Mouse (Mus musculus) heart, embryonic 12.5 days (tissue): Measurements from ENCODE around the gene Mast4. TPM values are rescaled to one million over a fixed set of nuclear protein-coding genes. Genes with fewer than 3 reads are reported as not detected.

ENCODE experiments used
- ATAC-seq: fragments of 200-750 bp; cut with Nextera tagmentation; 2 replicates; pipeline ENCODE4 v1.8.0; 2017; ENCODE audit warnings: moderate TSS enrichment, moderate library complexity; ENCODE audit not compliant: insufficient number of reproducible peaks, low FRiP score
- H3K27ac ChIP-seq: fragments of 300-500 bp; sonication (generic); 2 replicates; pipeline ENCODE4 v1.5.1; 2016; ENCODE audit warnings: mild to moderate bottlenecking, moderate library complexity; ENCODE audit not compliant: poor library complexity, severe bottlenecking
- H3K27me3 ChIP-seq: fragments of 300-500 bp; sonication (generic); replicated peaks from 2 replicates; pipeline ENCODE4 v1.6.1; 2016; ENCODE audit warnings: mild to moderate bottlenecking, moderate library complexity
- H3K36me3 ChIP-seq: fragments of 300-500 bp; sonication (generic); 2 replicates; pipeline ENCODE4 v1.6.1; 2016; ENCODE audit warnings: mild to moderate bottlenecking, moderate library complexity
- H3K4me1 ChIP-seq: fragments of 300-500 bp; sonication (generic); replicated peaks from 2 replicates; pipeline ENCODE4 v1.6.1; 2016; ENCODE audit warnings: mild to moderate bottlenecking
- H3K4me2 ChIP-seq: fragments of 300-500 bp; sonication (generic); 2 replicates; pipeline ENCODE4 v1.6.1; 2016; ENCODE audit warnings: mild to moderate bottlenecking, moderate library complexity
- H3K4me3 ChIP-seq: fragments of 300-500 bp; sonication (generic); 2 replicates; pipeline ENCODE4 v1.5.1; 2016; ENCODE audit warnings: mild to moderate bottlenecking
- H3K9ac ChIP-seq: fragments of 300-500 bp; sonication (generic); 2 replicates; pipeline ENCODE4 v1.6.1; 2016; ENCODE audit warnings: mild to moderate bottlenecking, moderate library complexity
- H3K9me3 ChIP-seq: fragments of 300-500 bp; sonication (generic); replicated peaks from 2 replicates; pipeline ENCODE4 v1.6.1; 2016; ENCODE audit warnings: mild to moderate bottlenecking, moderate library complexity
- WGBS: fragments of 180-500 bp; shearing (Covaris S2); methylation state at CpG from one replicate; pipeline ENCODE4 v1.1.7; 2016; 5-methylcytosine and 5-hydroxymethylcytosine counted together
- polyA plus RNA-seq: library from polyadenylated mRNA; unstranded; fragments of >200 nt; fragmentation: Nextera tagmentation; extraction: Ambion mirVana; gene quantifications from 2 replicates; pipeline ENCODE4 v1.2.1, GENCODE M21; 2016

Gene Mast4
- polyA plus RNA-seq, 1 experiment from 2014 or later: 52.1 TPM

GRCm38 (mm10) chr13:102786666-102787230, 547.5 kb downstream of the Mast4 start:
- Histone ChIP-seq H3K9me3 (no peaks in the 10 kb centered on the region), H3K4me1 (0 out of 2 replicates have a peak, but pooled peaks cover 5% of the 10 kb centered on the region), H3K27me3 (no peaks in the 10 kb centered on the region), H3K9ac (no peak overlapping the region), H3K36me3 (peaks cover 60% of the 10 kb centered on the region), H3K4me3 (no peak overlapping the region), H3K27ac (no peak overlapping the region), H3K4me2 (no peak overlapping the region)
- 85% methylated on average over 10 of the region's 10 CpGs for WGBS
- no peak for ATAC-seq

GRCm38 (mm10) chr13:102783531-102784310, 550.6 kb downstream of the Mast4 start:
- Histone ChIP-seq H3K27me3 (no peaks in the 10 kb centered on the region), H3K36me3 (peaks cover 72% of the 10 kb centered on the region), H3K27ac (no peak overlapping the region), H3K4me2 (no peak overlapping the region), H3K9me3 (no peaks in the 10 kb centered on the region), H3K9ac (no peak overlapping the region), H3K4me1 (no peaks in the 10 kb centered on the region), H3K4me3 (no peak overlapping the region)
- 84% methylated on average over 7 of the region's 7 CpGs for WGBS
- no peak for ATAC-seq

DNA sequence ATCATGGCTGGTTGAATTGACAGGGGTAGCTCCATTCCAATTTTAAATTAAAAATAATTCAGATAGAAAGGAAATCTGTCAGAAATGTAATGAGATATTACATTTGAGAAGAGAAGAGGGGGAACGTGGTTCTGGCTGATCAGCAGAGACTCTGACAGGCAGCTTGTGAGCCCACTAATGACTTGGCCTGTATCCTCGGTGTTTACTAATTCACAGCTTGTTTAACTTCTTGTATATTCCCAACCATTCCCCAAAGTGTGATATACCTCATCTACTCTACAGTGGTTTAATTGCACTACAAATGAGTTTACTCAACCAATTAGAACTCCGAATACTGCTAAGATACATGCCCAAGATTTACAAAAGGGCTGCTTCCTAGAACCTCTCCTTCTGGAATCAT, 555.0 kb downstream of the Mast4 start:
- WGBS: 92% methylated on average over 3 of the region's 3 CpGs

GRCm38 (mm10) chr13:102778859-102779258, 555.4 kb downstream of the Mast4 start:
- Histone ChIP-seq H3K9ac (no peak overlapping the region), H3K4me2 (no peak overlapping the region), H3K4me3 (no peak overlapping the region), H3K27me3 (no peaks in the 10 kb centered on the region), H3K9me3 (no peaks in the 10 kb centered on the region), H3K4me1 (no peaks in the 10 kb centered on the region), H3K27ac (no peak overlapping the region), H3K36me3 (peaks cover 77% of the 10 kb centered on the region)
- 85% methylated on average over 3 of the region's 3 CpGs for WGBS
- ATAC-seq: no peak

More for the DNA sequence above, 555.0 kb downstream of the Mast4 start:
- Histone ChIP-seq H3K9me3 (no peaks in the 10 kb centered on the region), H3K4me2 (no peak overlapping the region), H3K4me3 (no peak overlapping the region), H3K4me1 (no peaks in the 10 kb centered on the region), H3K27ac (no peak overlapping the region), H3K27me3 (no peaks in the 10 kb centered on the region), H3K9ac (no peak overlapping the region), H3K36me3 (peaks cover 77% of the 10 kb centered on the region)
- ATAC-seq: no peak

DNA sequence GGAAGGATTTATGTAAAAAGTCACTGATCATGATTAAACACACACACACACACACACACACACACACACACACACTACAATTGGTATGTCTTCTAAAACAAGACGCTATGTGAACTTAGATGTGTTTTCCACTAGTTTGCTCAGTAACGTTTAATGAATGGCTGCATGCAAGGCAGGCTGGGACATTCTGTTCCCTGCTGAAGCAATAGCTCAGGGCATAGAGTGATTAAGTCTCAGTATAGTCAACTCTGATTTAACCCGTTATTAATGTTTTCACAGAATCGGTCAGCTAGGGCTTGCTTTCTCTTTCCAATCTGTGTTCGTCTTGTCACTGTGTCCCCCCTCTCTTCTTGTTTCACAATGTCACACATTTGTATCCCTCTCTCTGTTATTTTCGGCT, 558.8 kb downstream of the Mast4 start:
- Histone ChIP-seq H3K9ac (no peak overlapping the region), H3K4me2 (no peak overlapping the region), H3K9me3 (no peaks in the 10 kb centered on the region), H3K27me3 (no peaks in the 10 kb centered on the region), H3K36me3 (peaks cover 73% of the 10 kb centered on the region), H3K4me1 (no peaks in the 10 kb centered on the region), H3K4me3 (no peak overlapping the region), H3K27ac (no peak overlapping the region)
- WGBS: 87% methylated on average over 6 of the region's 6 CpGs
- no peak for ATAC-seq

- Histone ChIP-seq H3K27ac (no peak overlapping the region), H3K9ac (no peak overlapping the region), H3K27me3 (no peaks in the 10 kb centered on the region), H3K4me2 (no peak overlapping the region), H3K9me3 (no peaks in the 10 kb centered on the region), H3K36me3 (peaks cover 79% of the 10 kb centered on the region), H3K4me3 (no peak overlapping the region), H3K4me1 (no peaks in the 10 kb centered on the region)
- no peak for ATAC-seq
- 78% methylated on average over 7 of the region's 7 CpGs for WGBS
Measured at GRCm38 (mm10) chr13:102774786-102775201, 559.5 kb downstream of the Mast4 start.

DNA sequence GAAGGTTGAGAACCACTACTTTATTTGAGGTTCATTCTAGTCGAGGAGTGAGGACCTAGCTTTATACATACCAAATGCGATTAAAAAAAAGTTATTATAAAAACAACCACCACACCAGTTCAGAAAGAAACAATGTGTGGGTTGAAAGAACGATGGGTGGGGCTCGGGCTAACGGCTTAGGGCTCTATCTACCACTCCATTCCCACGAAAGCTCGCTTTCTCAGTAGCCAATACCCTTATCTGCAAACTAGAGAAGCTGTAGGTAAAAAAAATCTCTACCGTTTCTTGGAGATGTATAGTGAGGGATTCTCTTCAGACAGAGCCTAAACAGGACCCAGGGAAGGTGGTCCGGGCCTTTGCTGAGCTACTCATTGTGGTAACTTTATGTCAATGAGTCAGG, 561.1 kb downstream of the Mast4 start:
- Histone ChIP-seq H3K36me3 (peaks cover 80% of the 10 kb centered on the region), H3K4me1 (no peaks in the 10 kb centered on the region), H3K9ac (no peak overlapping the region), H3K27me3 (no peaks in the 10 kb centered on the region), H3K4me2 (no peak overlapping the region), H3K9me3 (no peaks in the 10 kb centered on the region), H3K4me3 (no peak overlapping the region), H3K27ac (no peak overlapping the region)
- no peak for ATAC-seq
- WGBS: 75% methylated on average over 9 of the region's 9 CpGs

GRCm38 (mm10) chr13:102770194-102770593, 564.1 kb downstream of the Mast4 start:
- no peak for ATAC-seq
- Histone ChIP-seq H3K27me3 (no peaks in the 10 kb centered on the region), H3K9ac (no peak overlapping the region), H3K36me3 (peaks cover 83% of the 10 kb centered on the region), H3K9me3 (no peaks in the 10 kb centered on the region), H3K27ac (no peak overlapping the region), H3K4me2 (no peak overlapping the region), H3K4me3 (no peak overlapping the region), H3K4me1 (0 out of 2 replicates have a peak, but pooled peaks cover under 1% of the 10 kb centered on the region)
- WGBS: 71% methylated on average over 8 of the region's 8 CpGs

DNA sequence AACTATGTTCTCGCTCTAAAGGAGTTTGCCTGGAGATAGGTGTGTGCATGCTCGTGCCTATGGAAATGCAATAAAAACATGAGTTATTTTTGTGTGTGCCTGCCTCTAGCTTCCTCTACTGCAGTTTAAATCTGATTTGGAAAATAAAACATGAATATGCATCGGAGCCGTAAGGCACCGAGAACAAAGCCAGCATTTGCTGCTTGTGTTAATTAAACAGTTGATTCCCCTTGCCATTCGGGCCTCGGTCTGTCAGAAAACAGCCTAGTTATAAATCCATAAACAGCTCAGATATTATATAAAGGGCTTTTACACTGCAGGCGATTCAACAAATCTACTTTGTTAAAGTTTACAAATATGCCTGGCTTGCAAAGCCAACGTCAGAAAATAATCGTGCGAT, 565.8 kb downstream of the Mast4 start:
- 92% methylated on average over 11 of the region's 11 CpGs for WGBS
- H3K9me3 ChIP-seq: no peaks in the 10 kb centered on the region
- H3K4me3 ChIP-seq: no peak overlapping the region
- H3K9ac ChIP-seq: no peak overlapping the region
- H3K27me3 ChIP-seq: no peaks in the 10 kb centered on the region
- H3K36me3 ChIP-seq: peaks cover 83% of the 10 kb centered on the region
- ATAC-seq: no peak
- no peak overlapping the region for H3K4me2 ChIP-seq
- no peak overlapping the region for H3K27ac ChIP-seq
- 0 out of 2 replicates have a peak, but pooled peaks cover 12% of the 10 kb centered on the region for H3K4me1 ChIP-seq

GRCm38 (mm10) chr13:102767110-102767509, 567.2 kb downstream of the Mast4 start:
- H3K27me3 ChIP-seq: no peaks in the 10 kb centered on the region
- no peak overlapping the region for H3K4me3 ChIP-seq
- no peak overlapping the region for H3K27ac ChIP-seq
- ATAC-seq: no peak
- H3K9me3 ChIP-seq: no peaks in the 10 kb centered on the region
- H3K36me3 ChIP-seq: peaks cover 70% of the 10 kb centered on the region
- no peak overlapping the region for H3K9ac ChIP-seq
- 74% methylated on average over 7 of the region's 7 CpGs for WGBS
- H3K4me2 ChIP-seq: no peak overlapping the region
- 0 out of 2 replicates have a peak, but pooled peaks cover 12% of the 10 kb centered on the region for H3K4me1 ChIP-seq

GRCm38 (mm10) chr13:102765216-102765615, 569.1 kb downstream of the Mast4 start:
- Histone ChIP-seq H3K4me2 (no peak overlapping the region), H3K27ac (no peak overlapping the region), H3K36me3 (peaks cover 66% of the 10 kb centered on the region), H3K4me3 (no peak overlapping the region), H3K27me3 (no peaks in the 10 kb centered on the region), H3K9ac (no peak overlapping the region), H3K9me3 (no peaks in the 10 kb centered on the region), H3K4me1 (0 out of 2 replicates have a peak, but pooled peaks cover 12% of the 10 kb centered on the region)
- 89% methylated on average over 11 of the region's 11 CpGs for WGBS
- no peak for ATAC-seq
